Mouse (Mus musculus) cerebellum, adult 2 months (tissue): ENCODE results near the gene Gm10188.

ENCODE experiments used
- CTCF ChIP-seq: fragments of 200-500 bp; IDR thresholded peaks from 2 replicates; pipeline ENCODE4 v1.5.1; 2011; ENCODE audit warnings: low read depth, mild to moderate bottlenecking, control low read depth, low read length, moderate library complexity, borderline replicate concordance; ENCODE audit not compliant: insufficient read depth
- POLR2A ChIP-seq: fragments of 200-500 bp; IDR thresholded peaks from 2 replicates; pipeline ENCODE4 v1.6.1; 2011; ENCODE audit warnings: low read length, control low read depth, borderline replicate concordance; ENCODE audit not compliant: insufficient read depth

GRCm38 (mm10) chr1:132216276-132216675, 13.3 kb downstream of the Gm10188 start:
- no peak for TF ChIP-seq POLR2A
- TF ChIP-seq CTCF = no peak
